Comparison of ENCODE assay signal across 11 mouse cellular contexts in the genomic region with DNA sequence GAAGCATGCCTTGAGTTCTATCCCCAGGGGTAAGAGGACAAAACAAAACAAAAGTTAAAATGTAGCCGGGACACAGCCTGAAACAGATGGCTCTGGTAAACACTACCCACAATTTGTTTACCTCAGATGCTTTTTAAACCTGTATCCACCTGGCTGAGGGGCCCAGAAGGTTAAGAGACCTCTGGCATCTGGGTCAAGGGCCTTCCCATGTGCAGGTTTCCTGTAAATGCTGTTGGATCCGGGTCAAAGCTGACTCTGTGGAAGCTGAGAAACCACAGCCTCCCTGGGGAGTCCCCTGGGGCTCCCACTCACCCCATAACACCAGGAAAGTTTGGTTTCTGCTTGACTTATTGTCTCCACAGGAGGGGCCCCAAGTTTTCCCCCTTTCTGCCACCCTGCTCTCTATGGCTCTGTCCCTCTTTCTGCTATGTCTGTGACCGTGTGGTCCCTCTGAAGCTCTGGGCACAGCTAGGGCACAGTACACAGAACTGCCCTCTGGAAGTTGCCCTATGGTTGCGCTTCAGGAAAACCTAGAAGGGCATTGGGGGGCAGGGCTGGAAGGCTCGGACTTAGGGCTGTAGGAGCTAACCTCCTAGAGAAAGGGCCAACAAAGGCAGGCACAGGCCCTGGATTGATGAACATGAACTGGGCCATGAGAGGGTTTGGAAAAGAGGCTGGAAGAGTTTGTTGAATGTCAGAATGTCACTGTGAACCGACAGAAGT. TPM values are rescaled to one million over a fixed set of nuclear protein-coding genes. Genes with fewer than 3 reads are reported as not detected.
DNase-seq lines count a peak whose midpoint lies in the region; ATAC-seq and TF ChIP-seq lines count a peak whose summit lies in the region.
"Had no signal": no experiment of that assay in that cellular context is flagged by ENCODE, and none has a peak within 500 bp of the region (broad histone marks: within the 10 kb centered on the region; RNA-seq: fewer than 3 reads in every experiment).

No protein-coding gene starts in this region.

- H3K4me1 ChIP-seq in heart, embryonic 12.5 days (replicated peaks), result peaks cover 32% of the 10 kb centered on the region
- peaks cover 8% of the 10 kb centered on the region for H3K4me1 ChIP-seq in midbrain, embryonic 13.5 days (replicated peaks)
- H3K4me1 ChIP-seq in midbrain, postnatal 0 days (ENCODE audit: insufficient read depth, low read length), result no peaks in the 10 kb centered on the region
- peaks cover 39% of the 10 kb centered on the region for H3K4me1 ChIP-seq in limb, embryonic 15.5 days

- H3K27me3 ChIP-seq in heart, embryonic 12.5 days (replicated peaks), result no peaks in the 10 kb centered on the region
- no peaks in the 10 kb centered on the region for H3K27me3 ChIP-seq in midbrain, embryonic 13.5 days
- no peaks in the 10 kb centered on the region for H3K27me3 ChIP-seq in midbrain, postnatal 0 days (ENCODE audit: insufficient read depth, low read length)
- no peaks in the 10 kb centered on the region for H3K27me3 ChIP-seq in limb, embryonic 15.5 days

- peak overlapping the region; percentile 34; the same call in 1 of the 2 replicates for H3K9ac ChIP-seq in heart, embryonic 12.5 days
- H3K9ac ChIP-seq in midbrain, embryonic 13.5 days (replicated peaks), result 0 out of 2 replicates have a peak overlapping the region, but pooled peaks have one; percentile 12
- no peak overlapping the region for H3K9ac ChIP-seq in midbrain, postnatal 0 days (replicated peaks; ENCODE audit: low read length, poor library complexity, severe bottlenecking)
- H3K9ac ChIP-seq in limb, embryonic 15.5 days, result no peak overlapping the region
- H3K9ac ChIP-seq: liver, embryonic 14.5 days had no signal

- ATAC-seq in heart, embryonic 12.5 days (ENCODE audit: insufficient number of reproducible peaks, low FRiP score), result no peak
- ATAC-seq in midbrain, embryonic 13.5 days, result no peak
- no peak for ATAC-seq in midbrain, postnatal 0 days (ENCODE audit: low FRiP score)
- ATAC-seq in limb, embryonic 15.5 days (ENCODE audit: insufficient number of reproducible peaks, low FRiP score, low TSS enrichment, low read depth), result no peak

- no peak for TF ChIP-seq CTCF in midbrain, postnatal 0 days (IDR thresholded peaks at IDR 0.05)

- no peak for DNase-seq in heart, adult 18-20 months
- DNase-seq in midbrain, postnatal 0 days (ENCODE audit: low spot score), result no peak
- DNase-seq in kidney, adult 18-20 months, result peak; percentile 68
- no peak for DNase-seq in layer of hippocampus, adult 9-11 months
- DNase-seq in left cerebral cortex, postnatal 36 days (ENCODE audit: low spot score in 2 of 2), result no peak
- DNase-seq: spleen, adult 18-20 months; thymus, postnatal 14 days had no signal

- no peaks in the 10 kb centered on the region for H3K36me3 ChIP-seq in heart, embryonic 12.5 days
- no peaks in the 10 kb centered on the region for H3K36me3 ChIP-seq in midbrain, embryonic 13.5 days
- H3K36me3 ChIP-seq in midbrain, postnatal 0 days (ENCODE audit: insufficient read depth, low read length), result no peaks in the 10 kb centered on the region
- H3K36me3 ChIP-seq in limb, embryonic 15.5 days, result no peaks in the 10 kb centered on the region

- H3K4me2 ChIP-seq in heart, embryonic 12.5 days, result no peak overlapping the region
- no peak overlapping the region for H3K4me2 ChIP-seq in midbrain, embryonic 13.5 days (replicated peaks)
- no peak overlapping the region for H3K4me2 ChIP-seq in midbrain, postnatal 0 days (ENCODE audit: low read depth, low read length, poor library complexity, severe bottlenecking)
- H3K4me2 ChIP-seq in limb, embryonic 15.5 days, result no peak overlapping the region

- no peak overlapping the region for H3K27ac ChIP-seq in heart, embryonic 12.5 days (ENCODE audit: poor library complexity, severe bottlenecking)
- no peak overlapping the region for H3K27ac ChIP-seq in midbrain, embryonic 13.5 days
- no peak overlapping the region for H3K27ac ChIP-seq in midbrain, postnatal 0 days (ENCODE audit: low read depth, low read length)
- peak overlapping the region; percentile 59 for H3K27ac ChIP-seq in limb, embryonic 15.5 days
- H3K27ac ChIP-seq: liver, embryonic 14.5 days had no signal

- no peaks in the 10 kb centered on the region for H3K9me3 ChIP-seq in heart, embryonic 12.5 days (replicated peaks)
- no peaks in the 10 kb centered on the region for H3K9me3 ChIP-seq in midbrain, embryonic 13.5 days
- no peaks in the 10 kb centered on the region for H3K9me3 ChIP-seq in midbrain, postnatal 0 days (ENCODE audit: low read length)
- no peaks in the 10 kb centered on the region for H3K9me3 ChIP-seq in limb, embryonic 15.5 days

- no peak overlapping the region for H3K4me3 ChIP-seq in heart, embryonic 12.5 days
- no peak overlapping the region for H3K4me3 ChIP-seq in midbrain, embryonic 13.5 days (replicated peaks)
- H3K4me3 ChIP-seq in midbrain, postnatal 0 days (ENCODE audit: low read depth, low read length), result no peak overlapping the region
- H3K4me3 ChIP-seq in limb, embryonic 15.5 days, result no peak overlapping the region

- intact Hi-C loops in left cerebral cortex, postnatal 36 days (cut with DNase I), result loop anchor here (5.0 kb wide), 1 partner anchor 94 kb away; no protein-coding TSS in a partner anchor

- WGBS in heart, embryonic 12.5 days, result 49% methylated on average over 6 of the region's 6 CpGs
- 72% methylated on average over 6 of the region's 6 CpGs for WGBS in midbrain, embryonic 13.5 days
- WGBS in midbrain, postnatal 0 days, result 67% methylated on average over 6 of the region's 6 CpGs
- WGBS in limb, embryonic 15.5 days, result 60% methylated on average over 6 of the region's 6 CpGs

RNA-seq across cellular contexts. Expression of gene Faap20, which starts 3.7 kb away (rescaled TPM):
- 61.0 and 65.1 TPM in 2 replicates for polyA plus RNA-seq in heart, embryonic 12.5 days (2016; fragmentation: Nextera tagmentation; extraction: Ambion mirVana)
- 10 to 100 TPM; 19.2 to 20.3 TPM for total RNA-seq in heart, adult 18-20 months (2021)
- 91.2 and 92.7 TPM in 2 replicates for polyA plus RNA-seq in midbrain, embryonic 13.5 days (2015; fragmentation: Nextera tagmentation; extraction: Ambion mirVana)
- 39.5 and 48.7 TPM in 2 replicates for total RNA-seq in midbrain, postnatal 0 days (2014; rRNA removed)
- 56.6 and 57.1 TPM in 2 replicates for polyA plus RNA-seq in midbrain, postnatal 0 days (2015; fragmentation: Nextera tagmentation; extraction: Ambion mirVana)
- polyA plus RNA-seq in limb, embryonic 15.5 days (2015; fragmentation: Nextera tagmentation; extraction: Ambion mirVana), result 74.0 and 76.2 TPM in 2 replicates
- total RNA-seq in left cerebral cortex, postnatal 36 days (2021), result 10 to 100 TPM; 26.0 to 28.0 TPM

RNA-seq across cellular contexts. Expression of gene Ski, which starts 23.5 kb away (rescaled TPM):
- polyA plus RNA-seq in heart, embryonic 12.5 days (2016; fragmentation: Nextera tagmentation; extraction: Ambion mirVana), result 11.9 and 14.0 TPM in 2 replicates
- 10 to 100 TPM; 48.6 to 50.2 TPM for total RNA-seq in heart, adult 18-20 months (2021)
- polyA plus RNA-seq in midbrain, embryonic 13.5 days (2015; fragmentation: Nextera tagmentation; extraction: Ambion mirVana), result 9.3 and 9.9 TPM in 2 replicates
- 59.8 and 63.1 TPM in 2 replicates for total RNA-seq in midbrain, postnatal 0 days (2014; rRNA removed)
- polyA plus RNA-seq in midbrain, postnatal 0 days (2015; fragmentation: Nextera tagmentation; extraction: Ambion mirVana), result 7.1 and 8.4 TPM in 2 replicates
- polyA plus RNA-seq in limb, embryonic 15.5 days (2015; fragmentation: Nextera tagmentation; extraction: Ambion mirVana), result 25.2 and 26.8 TPM in 2 replicates
- total RNA-seq in left cerebral cortex, postnatal 36 days (2021), result 100 to 1,000 TPM; 113 to 119 TPM

Comparison
In these comparisons a context has a peak if more than half of its experiments do, and no peak if none do; other contexts are left out.
1. H3K9ac ChIP-seq: peak in heart, embryonic 12.5 days (single experiment) and midbrain, embryonic 13.5 days (single experiment); none in midbrain, postnatal 0 days (single experiment) and limb, embryonic 15.5 days (single experiment).